Mouse (Mus musculus): ENCODE data around the gene Napepld.
A peak's percentile ranks its signal among the peaks of the same experiment; 100 is the strongest.
"Not testable (repeated sequence)": the region's sequence is repeated elsewhere in the genome, so short reads cannot be mapped to it uniquely, and the experiment has no call there.

The Napepld gene

DNA sequence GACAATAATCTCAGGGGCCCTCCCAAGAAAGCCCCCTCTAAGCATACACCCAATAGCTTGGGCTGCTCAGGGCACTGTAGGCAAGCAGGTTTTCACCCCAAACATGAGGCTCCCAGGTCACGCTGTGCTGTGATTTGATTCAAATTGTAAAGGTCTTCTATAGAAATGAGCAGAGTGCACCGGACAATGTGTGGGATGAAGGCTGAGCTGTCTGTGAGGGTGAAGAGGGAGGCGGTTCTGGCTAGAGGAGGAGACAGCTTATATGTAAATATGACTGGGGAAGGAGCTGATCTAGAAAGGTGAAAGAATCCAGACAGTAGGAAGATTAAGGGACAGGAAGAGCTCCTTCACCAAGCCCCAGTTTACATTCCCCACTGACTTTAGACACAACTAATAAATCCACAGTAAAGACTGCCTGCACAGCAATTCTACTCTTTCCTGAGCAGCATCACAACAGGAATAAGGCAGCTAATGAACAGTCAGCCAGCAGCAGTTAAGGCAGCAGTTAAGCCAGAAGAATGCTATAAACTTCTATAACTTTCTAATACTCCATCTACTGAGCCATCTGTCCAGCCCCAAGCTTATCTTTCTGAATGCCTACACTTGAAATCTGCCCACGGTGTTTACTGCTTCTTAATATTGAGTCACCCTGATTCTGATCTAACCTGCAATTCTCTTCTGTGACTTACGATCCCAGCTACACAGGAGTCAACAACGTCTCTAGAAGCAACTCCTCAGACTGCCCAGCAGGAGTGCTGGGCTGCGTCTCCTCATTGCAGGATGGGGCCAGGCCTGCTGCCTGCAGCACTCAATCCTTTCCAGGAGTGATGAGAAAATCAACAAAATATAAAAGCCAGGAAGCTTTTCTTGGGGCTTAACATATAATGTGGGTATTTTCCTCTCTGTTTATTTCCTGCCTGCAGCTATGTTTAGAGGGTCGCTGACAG lies 33.7 kb downstream of the Napepld start:
- DNase-seq (ENCODE audit: low spot score in 2 of 2), result no peak

DNA sequence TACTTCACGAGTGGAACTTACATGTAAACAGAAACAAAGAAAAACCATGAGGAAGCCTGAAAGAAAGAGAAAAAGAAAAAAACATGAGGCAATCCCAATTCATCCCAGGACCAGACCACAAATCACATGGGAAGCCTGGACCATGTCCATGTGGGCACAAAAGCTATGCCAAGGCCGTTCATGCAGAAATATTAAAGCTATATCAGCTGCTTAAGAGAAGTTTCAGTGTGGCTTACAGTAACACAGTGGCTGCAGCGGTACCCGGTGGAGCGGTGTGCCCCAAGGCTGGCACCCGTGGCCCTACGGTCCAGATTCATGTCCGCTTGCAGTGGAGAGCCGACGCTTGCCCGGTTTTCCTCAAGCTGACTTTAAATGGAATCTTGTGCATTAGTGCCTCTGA lies 38.1 kb downstream of the Napepld start:
- DNase-seq (ENCODE audit: low spot score in 2 of 2), result no peak

DNA sequence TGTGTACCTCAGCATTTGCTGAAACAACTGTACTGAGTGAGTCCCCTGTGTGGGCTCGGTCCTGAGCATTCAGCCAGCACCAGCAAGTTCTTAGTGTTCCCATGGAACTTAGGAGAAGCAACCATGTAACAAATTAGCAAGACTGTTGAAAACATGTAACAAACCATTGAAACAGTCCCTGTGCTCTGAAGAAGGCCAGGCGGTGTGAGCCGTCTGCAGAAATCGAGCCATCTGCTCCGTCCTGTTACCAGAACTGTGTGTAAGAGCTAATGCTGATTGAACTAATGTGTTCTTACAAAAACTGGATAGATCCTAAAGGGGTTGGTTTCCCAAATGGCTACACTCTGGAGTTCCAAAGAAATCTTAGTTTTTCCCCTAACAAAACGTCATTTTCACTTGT lies 40.3 kb downstream of the Napepld start:
- no peak for DNase-seq (ENCODE audit: low spot score in 2 of 2)

DNA sequence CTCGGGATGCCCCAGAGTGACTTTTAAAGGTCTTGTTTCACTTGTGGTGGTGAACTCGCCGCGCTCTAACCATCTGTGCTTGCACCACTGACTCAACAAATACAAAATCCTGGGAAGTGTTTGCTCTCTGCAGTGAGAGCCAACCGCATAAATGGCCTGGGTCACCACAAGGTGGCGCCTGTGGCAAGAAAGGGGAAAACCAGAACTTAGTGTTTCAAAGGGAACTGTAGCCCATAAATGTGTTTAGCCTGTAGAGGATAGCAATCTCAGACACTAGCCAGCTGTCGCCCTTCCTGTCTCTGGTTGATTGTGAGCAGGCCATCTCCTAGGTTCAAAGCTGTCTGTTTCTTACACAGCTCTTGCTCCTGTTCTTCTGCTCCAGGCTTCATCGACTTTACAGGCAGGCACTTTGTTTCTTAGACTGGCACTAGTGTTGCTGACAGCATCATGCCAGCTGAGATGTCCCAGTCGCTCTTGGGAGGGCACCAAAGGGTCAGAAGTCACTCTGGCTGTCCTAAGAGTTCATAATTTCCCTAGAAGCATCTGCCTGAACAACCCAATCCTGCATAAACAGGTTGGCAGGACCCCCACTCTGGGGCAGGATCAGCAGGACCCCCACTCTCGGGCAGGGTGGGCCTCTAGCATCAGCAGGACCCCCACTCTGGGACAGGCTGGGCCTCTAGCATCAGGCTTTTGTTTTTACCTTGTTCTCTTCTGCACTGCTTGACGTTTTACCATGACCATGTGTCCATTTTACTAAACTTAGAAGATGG lies 42.4 kb downstream of the Napepld start:
- DNase-seq (ENCODE audit: low spot score in 2 of 2), result peak; percentile 65 to 89

DNA sequence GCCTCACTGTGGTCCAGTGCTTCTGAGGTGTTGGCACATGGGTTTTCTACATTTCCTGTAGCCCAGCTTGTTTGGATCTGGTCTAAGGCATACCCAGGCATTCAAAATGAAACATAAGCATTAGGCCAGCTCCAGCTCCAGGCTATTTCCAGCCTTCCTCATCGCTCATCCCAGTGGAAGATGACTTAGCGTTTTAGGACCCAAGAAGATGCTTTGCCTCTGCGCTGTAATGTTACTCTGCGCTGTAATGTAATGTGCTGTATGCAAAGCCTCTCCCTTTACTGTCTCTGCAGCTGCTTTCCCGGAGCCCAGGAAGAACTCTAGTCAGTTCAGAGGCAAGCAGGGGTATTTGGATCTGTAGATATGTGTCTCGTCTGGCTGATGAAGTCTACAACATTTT lies 43.2 kb downstream of the Napepld start:
- DNase-seq (ENCODE audit: low spot score in 2 of 2), result no peak

DNA sequence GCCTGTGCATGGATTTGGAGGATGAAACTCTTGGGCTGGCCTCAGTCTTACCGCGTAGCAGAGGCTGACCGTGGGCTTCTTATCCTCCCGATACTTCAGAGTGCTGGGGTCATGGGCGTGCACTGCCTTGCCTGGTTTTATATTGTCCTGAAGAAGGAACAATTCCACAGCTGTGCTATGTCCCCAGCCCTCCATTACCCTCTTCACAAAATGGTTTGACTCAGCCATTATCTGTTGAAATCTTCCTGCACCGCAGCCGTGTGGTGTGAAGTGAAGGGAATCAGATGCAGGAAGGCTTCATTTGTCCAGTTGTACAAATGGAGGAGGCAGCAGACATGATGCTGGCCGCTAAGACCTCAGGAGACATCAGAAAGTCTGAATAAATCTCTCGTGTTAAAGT lies 44.3 kb downstream of the Napepld start:
- DNase-seq (ENCODE audit: low spot score in 2 of 2), result no peak

DNA sequence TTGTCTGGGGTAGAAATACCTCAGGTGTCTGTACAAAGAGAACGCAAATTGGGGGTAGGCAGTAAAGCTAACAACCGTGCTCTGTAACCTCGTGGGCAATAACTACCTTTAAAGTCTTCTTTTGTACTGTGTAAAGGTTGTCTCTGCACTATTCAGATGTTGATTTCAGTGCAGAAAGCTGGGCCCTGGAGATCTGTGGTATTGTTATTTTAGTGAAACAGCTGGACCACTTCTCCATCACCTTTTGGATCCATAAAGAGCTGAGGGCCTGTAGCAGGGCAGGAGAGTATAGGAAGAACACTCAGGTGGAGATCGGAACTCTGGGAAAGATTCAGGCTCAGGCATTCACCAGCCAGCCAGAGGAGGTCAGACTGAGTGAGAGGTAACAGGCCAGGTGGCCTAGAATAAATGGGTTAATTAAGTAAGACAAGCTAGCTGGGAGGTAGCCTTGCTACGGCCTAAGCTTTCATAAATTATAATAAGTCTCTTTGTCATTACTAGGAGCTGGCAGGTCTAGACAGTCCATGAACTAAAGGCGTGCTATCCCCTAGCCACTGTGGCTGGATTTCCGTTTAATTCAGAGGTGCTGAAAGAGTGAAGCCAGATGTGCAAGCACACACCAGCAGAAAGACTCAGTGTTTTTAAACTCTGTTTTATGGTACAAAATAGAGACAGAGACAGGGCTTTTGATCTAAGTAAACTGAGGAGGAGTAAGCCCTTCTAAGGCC lies 49.1 kb downstream of the Napepld start:
- DNase-seq (ENCODE audit: low spot score in 2 of 2), result no peak

DNA sequence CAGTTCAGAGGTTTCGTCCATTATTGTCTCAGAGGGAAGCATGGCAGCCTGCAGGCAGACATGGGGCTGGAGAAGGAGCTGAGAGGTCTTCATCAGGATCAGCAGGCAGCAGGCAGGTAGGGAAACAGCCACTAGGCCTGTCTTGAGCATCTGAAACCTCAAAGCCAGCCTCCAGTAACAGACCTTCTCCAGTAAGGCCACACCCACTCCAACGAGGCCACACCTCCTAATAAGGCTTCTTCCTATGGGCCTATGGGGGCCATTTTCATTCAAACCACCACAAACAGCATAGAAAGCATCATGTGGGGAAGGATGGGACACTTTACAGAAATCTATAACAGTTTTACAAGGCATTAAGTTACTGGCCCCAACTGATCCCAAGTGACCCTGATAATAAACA lies 50.5 kb downstream of the Napepld start:
- no peak for DNase-seq (ENCODE audit: low spot score in 2 of 2)

DNA sequence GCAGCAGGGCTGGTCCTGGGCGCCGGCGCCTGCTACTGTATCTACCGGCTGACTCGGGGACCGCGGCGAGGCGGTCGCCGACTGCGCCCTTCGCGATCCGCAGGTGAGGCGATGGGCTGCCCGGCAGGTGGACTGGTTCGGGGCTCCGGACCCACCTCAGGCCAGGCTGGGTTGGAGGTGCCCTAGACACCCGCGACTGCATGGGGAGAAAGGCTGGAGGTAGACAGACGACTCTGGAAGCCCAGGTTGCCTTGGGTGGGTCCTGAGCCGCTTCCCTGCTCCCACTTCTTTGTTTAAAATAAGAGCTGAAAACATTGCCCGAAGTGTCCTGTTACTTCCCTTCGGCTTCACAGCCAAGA lies 55.1 kb downstream of the Napepld start:
- DNase-seq (ENCODE audit: low spot score in 2 of 2), result no peak

DNA sequence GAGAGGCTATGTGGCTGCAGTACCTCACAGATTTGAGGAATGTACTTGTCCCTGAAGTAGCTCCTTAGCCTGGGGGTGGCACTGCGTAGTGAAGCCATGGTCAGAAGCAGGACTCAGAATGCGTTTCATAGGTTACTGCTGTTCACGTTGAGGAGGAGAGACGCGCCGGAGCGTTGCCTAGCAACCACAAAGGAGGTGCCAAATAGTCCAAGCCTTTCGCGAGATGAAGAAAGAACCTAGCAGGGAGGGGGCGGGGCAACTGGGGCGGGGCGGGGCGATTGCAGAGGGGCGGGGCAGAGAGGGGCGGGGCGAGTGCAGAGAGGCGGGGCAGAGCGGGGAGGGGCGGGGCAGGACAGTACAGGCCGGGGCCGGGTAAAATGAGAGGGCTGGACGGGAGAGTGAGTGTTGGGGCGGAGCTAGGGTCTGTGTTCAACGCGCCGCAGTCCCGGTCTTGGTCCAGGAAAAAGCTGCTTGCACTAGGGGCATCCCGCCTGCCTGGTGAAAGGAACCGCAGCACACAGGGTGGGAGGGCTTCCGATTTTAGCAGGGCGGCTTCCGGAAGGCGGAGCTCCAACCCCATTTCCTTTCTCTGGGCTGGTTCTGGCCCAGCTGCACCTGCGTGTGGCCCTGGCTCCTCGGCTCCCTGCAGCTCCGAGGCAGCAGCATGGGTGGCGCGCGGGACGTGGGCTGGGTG lies 55.6 kb downstream of the Napepld start, which contains the start of the genes Fbxl13 and Armc10:
Gene Fbxl13, minus strand, starts transcription at position 196 of the 694 bp plus-strand sequence.
Gene Armc10, plus strand, starts transcription at position 375 of the 694 bp plus-strand sequence.
- DNase-seq (ENCODE audit: low spot score in 2 of 2), result peak; percentile 85 to 87

DNA sequence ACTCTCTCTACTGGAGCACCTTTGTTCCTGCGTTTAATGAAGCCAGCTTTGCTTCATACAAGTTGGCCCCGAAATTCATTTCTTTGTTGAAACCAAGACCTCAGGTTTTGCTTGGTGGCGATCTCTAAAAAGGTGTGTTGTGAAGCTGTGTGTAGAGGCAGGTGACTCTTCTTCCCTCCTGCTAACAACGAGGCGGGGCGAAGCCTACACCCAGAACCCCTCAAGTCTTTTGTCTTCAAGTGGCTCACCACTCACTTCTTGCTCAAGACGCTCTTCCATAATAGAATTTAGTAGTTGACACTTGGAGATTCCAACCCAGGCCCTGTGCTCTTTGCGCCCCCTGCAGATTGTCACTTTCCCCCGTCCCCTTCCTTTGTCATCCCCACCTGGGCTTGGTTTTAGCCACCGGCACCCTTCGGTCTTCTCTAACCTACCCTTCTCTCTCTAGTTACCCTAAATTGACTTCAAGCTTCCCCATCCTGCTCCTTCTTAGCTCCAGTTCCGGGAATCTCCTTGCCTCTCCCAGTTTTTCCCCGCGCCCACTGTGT lies 56.2 kb downstream of the Napepld start:
- DNase-seq (ENCODE audit: low spot score in 2 of 2), result no peak

DNA sequence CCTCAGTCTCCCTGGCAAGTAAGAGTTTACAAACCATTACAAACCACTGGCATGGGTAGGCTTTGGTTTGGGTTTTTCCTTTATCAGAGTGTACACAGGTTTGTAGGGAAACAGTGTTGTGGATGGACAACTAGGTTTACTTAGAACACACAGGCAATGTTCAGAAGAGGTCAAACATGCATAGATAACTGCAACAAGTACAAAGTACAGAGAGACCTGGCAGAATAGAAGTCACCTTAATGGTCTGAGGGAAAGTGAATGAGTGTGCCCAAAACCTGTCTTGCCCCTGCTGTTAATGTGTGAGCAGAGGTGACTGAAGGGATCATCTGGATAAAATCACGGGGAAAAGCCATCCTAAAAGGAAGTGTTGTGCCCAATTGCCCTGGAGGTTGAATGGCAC lies 57.6 kb downstream of the Napepld start:
- DNase-seq (ENCODE audit: low spot score in 2 of 2), result no peak

DNA sequence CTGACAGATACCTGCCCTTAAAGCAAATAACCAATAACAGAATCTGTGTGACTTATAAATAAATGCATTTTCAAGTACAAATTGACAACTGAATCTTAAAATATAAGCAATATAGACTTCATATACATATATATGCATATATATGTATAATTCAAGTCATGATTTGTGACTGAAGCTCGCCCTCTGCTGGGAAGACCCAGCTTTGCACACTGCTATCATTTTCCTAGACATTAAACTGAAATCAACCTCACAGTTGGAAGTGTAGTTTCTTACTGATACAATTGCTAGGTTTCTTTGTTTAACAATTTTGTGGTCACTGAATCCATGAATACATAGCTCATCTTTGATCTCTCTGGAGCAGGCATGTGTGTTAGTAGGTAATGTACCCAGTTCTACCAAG lies 60.2 kb downstream of the Napepld start:
- DNase-seq (ENCODE audit: low spot score in 2 of 2), result no peak

DNA sequence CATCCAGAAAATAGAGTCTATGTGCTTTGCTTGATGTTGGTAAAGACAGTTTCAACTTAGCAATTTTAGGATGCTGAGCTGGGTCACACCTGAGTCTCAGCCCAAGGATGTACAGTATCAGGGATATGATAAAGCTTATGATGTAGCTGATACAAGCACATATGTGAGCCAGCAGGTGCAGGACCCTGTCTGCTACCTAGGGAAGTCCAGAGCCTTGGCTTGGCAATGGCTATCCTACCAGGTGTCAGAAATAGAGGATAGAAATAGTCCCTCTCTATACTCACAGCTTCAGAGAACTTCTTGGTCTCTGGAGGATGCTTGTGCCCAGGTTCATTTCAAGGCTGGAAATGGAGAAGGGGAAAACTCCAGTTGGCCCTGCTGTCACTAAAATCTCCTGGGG lies 75.3 kb downstream of the Napepld start:
- DNase-seq (ENCODE audit: low spot score in 2 of 2), result no peak

DNA sequence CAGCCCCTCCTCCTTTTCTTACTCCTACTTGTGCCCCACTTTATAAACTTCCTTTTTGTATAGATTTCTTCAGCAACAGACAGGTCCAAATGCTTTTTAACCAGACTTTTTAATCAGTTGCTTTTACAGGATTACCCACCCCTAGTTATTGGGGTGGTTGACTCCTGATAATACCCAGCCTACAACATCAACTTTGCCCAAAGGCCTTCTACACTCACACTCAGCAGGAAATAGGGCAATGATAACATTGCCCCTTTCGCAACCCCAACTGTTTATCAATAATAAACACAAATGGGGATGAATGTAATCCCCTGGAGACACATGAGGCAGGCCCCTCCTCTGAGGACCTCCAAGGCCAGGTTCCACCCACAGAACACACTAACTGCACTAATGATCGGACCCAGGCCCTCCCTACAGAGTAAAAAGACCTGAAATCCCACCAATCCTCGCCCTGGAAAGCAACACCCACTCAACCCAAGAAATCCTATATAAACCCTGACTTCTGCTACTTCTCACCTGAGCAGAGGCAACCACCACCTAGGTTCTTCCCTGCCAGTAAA lies 84.7 kb downstream of the Napepld start:
- DNase-seq (ENCODE audit: low spot score in 2 of 2), result no peak

DNA sequence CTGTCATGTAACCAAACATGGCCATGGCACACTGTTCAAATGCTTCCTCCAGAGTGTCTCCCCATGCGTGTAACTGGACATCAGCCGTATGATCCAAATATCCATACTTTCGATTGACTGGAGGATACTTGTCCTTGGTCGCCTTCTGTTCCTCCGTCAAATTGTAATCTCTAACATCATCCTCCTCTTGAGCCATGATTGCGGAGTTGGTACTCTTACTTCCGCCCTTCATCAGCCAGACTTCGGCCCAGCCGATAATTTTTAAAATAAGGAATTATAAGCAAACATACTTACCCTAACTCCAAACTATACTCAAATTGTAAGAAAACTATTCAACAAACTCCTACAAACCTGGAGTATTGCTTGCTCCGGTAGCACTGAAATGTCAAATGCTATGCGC lies 86.9 kb downstream of the Napepld start:
- DNase-seq (ENCODE audit: low spot score in 2 of 2), result not testable (repeated sequence)

All from urinary bladder, postnatal 4 days (tissue).